Mouse (Mus musculus): ENCODE data around the gene Mycbp2.
A peak's percentile ranks its signal among the peaks of the same experiment; 100 is the strongest.

Mycbp2 gene

DNA sequence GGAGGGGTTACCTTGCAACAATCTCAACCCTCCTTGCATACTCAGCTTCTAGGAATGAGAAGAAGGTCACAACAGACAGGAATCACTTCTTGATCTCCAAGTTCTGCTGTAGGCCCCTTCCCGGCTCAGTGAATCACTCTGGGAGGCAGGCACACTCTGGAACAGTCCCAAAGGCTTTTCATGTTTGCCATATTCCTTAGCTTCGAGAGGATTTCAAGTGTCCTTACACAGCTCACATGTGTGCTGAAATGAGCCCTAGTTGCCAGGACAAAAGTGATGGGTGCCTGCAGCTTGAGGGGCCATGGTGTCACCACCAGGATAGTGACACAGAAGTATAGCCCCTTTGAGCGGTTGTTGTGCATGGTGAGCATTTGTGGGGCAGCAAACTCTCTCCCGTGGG, 273.9 kb downstream of the Mycbp2 start:
- no peak for DNase-seq (ENCODE audit: low read depth, low spot score)

DNA sequence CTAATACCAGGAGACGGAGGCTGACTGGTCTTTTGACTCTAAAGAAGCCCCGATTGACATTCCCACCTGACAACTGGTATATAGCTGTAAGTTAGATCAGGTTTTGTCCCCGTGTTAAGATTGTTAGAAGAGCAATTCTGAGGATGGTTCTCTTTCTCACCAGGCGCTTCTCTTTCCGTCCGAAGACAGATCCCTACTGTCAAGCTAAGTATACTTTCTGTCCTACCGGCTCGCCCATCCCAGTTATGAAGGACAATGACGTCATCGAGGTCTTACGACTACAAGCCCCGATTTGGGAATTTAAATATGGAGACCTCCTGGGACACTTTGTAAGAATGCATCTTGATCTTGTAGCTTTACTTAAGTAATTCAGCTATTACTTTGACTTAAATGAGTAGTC, 275.1 kb downstream of the Mycbp2 start:
- no peak for DNase-seq (ENCODE audit: low read depth, low spot score)

DNA sequence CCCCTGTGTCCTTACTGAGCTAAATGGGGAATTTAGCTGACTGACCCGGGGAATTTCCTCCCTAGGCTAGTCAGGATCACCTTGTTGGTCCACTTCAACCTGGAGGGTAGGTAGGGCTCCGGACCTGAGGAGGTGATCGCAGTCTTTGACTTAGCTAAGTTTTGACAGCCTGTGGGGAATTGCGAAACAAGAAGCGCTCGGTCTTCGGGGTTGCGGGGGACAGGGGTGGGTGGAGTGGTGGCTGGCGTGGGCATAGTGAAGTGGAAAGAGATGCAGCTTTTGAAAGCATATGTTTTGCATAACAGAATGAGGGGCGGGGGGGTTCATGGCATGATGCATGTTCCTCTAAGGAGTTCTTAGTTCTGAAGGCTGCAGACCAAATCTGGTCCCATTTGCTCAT, 275.8 kb downstream of the Mycbp2 start:
- DNase-seq (ENCODE audit: low read depth, low spot score) = peak; percentile 28

DNA sequence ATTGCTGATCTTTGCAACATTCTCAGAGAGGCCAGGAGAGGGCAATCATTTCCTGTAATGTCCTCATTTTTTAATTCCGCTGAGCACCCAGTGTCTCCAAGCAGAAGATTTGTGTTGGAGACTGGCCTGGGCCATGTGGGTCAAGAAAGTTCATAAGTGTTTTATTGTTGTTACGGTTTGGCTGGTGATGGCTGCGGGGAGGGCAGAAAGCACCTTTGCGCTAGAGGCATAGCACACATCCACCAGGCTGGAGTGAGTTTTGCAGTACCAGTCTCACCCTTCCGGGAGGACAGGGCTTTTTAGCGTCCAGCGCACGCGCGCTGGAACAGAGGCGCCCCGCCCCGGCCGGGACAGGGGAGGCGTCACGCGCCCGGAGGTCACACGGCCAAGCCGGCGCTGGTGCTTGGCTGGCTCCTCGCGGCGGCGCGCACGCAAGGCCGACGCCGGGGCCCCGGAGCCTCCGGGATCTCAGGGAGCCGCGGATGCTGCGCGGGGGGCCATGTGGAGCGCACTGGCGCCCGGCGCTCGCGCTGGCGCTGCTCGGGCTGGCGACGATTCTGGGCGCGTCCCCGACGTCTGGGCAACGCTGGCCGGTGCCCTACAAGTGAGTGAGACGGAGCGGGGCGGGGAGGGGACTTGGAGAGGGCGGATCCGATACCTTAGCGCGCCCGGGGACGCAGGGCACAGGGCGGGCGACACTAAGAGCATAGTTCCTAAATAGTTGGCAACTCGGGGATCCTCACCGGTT, 276.6 kb downstream of the Mycbp2 start, which contains the start of gene Cln5:
TSS of gene Cln5 (plus strand) at position 353 of the 748 bp plus-strand sequence.
- peak; percentile 96 for DNase-seq (ENCODE audit: low read depth, low spot score)

DNA sequence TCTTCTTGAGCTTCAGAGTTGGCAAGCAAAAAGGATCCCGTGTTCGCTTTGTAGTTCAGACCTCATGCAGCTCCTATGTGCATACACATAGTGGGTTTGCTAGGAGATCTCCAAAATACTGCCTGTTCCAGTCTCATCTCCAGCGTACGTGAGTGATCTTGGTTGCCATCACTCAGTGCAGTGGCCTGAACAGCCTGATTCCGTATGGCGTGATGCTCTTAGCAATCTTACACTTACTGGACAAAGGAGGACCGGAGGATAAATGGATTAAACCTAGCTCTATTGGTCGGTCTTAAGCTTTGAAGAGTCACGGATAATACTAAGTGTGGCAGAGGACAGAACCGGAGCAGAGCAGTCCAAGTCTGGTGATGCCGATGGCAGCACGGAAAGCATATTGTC, 277.1 kb downstream of the Mycbp2 start:
- no peak for DNase-seq (ENCODE audit: low read depth, low spot score)

DNA sequence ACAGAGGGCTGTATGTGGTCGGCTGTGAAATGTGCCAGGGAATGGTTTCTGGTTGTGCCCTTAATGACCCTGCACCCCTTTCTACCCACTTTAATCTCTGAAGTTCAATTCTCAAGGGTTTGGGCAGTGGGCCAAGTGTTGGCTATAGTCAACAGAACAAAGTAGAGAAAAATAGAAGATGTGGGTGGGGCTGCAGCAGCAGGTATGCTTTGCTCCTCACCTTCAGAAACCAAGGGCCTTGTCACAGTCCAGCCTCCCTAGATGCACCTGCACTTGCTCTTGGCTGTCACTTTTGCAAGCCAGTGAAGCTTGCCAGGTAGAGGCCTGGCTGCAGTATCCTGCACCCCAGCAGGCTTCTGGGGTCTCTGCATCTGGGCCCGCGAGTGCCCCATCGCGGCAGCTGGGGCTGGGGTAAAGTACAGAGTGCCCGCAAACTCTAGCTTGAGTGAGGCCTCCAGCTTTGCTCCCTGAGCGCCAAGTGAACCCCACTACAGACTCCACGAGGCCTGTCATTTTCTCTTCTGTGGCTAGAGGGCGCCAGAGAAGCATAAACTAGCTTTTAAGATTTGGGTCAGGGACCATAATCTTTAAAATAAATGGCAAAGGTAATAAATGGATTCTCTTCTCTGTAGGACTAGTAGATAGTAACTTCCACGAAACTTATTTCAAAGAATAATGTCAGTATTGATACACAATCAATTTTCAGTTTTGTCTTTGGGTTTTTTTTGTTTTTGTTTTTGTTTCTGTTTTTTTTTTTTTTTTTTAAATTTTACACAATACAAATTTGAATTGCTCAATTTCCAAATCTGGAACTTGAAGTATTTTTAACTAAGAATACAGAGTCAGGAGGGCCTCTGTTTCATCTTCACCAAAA, 281.1 kb downstream of the Mycbp2 start:
- peak; percentile 87 for DNase-seq (ENCODE audit: low read depth, low spot score)

Data from CD4-positive, CD25-positive, alpha-beta regulatory T cell, adult 2 months (primary cell).